Mouse (Mus musculus): ENCODE measurements around the gene Aldh3b2.
"Not testable (repeated sequence)": the region's sequence is repeated elsewhere in the genome, so short reads cannot be mapped to it uniquely, and the experiment has no call there.

Aldh3b2 gene

DNA sequence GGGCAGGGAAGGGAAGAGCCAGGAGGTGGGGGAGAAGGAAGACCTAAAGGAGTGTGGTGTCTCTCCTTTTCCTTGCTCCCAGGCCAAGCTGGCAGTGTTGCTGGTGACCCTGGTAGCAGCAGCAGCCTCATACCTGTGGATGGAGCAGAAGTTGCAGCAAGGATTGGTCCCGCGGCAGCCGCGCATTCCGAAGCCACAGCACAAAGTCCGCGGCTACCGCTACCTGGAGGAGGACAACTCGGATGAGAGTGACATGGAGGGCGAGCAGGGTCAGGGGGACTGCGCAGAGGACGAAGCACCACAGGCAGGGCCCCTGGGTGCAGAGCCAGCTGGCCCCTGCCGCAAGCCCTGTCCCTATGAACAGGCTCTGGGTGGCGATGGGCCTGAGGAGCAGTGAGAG is 23.6 kb upstream of the Aldh3b2 start:
- DNase-seq: no peak

DNA sequence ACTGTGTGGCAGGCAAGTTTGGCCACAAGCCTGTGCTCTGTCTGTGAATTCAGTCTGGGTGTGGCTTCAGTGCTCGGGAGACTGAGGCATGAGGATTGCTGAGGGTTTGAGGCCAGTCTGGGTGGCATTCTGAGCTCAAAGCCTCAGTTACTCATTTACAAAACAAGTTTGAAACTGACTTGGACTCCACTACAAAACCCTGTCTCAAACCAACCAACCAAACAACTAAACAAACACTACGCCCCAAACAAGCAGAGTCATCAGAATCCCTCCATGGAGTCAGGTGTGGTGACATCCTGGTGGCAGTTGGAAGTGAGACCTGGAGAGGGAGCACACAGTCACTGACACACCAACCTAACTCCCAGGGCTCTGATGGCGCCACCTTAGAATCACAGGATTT is 21.8 kb upstream of the Aldh3b2 start:
- no peak for DNase-seq

DNA sequence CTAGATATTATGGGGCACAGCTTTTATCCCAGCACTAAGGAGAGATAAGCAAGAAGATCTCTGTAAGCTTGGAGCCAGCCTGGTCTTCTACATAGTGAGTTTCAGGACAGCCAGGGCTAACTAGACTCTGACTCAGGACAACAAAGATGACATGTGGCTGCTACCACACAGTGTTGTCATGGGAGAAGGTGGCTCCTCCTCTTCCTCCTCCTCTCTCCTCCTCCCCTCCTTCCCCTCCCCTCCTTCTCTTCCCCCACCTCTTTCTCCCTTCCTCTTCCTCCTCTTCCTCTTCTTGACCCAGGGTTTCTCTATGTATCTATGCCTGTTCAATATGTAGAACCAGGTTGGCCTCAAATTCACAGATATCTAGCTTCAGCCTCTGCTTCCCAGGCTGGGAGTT is 20.7 kb upstream of the Aldh3b2 start:
- DNase-seq: no peak

DNA sequence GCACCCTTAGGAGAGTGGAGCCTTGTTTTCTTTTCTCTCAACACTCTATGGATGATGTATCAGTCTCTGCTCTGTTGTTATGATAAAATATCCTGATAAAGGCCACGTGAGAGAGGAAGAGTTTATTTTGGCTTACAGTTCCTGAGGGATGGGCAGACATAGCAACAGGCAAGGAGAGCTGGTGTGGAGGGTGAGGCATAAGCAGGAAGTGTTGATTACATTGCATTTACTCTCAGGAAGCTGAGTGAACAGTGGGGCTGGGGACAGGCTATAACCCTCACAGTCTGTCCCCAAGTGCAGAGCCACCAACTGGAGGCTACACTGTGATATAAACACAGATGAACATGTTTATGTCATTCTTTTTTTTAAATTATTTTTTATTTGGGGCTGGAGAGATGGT is 20.0 kb upstream of the Aldh3b2 start:
- no peak for DNase-seq

DNA sequence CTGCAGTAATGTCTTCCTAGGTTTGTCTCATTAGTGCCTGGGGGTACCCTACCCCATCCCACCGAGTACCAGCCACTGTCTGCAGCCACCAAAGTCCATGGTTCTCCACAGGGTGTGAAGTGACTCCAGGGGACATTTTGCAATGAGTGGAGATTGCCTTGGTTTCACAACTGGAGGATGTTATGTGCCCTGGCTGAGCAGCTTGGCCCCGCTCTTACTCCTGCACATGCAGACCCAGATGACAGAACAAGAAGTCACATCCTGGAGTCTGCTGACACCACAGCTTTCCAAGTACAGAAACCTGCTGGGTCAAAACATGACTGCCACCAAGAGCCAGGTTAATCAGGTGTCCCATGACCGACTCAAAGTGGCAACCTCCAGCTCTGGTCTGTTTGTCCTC is 17.1 kb upstream of the Aldh3b2 start:
- no peak for DNase-seq

DNA sequence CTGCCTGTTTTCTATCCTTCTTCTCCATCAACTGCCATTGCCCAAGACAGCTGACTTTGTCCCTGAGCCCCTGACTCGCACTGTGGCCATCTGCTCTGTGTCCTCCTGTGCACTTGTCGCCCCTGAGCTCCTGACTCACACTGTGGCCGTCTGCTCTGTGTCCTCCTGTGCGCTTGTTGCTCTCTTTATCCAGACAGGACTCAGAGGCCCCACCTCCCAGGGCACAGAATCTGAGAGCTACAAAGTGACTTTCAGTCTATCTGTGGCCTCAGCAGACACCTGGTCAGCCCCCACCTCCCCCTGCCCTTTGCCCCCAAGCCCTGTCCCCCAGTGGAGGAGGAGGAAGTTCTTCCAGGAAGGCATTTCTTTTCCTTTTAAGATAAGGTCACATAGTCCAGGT is 16.3 kb upstream of the Aldh3b2 start:
- DNase-seq: no peak

DNA sequence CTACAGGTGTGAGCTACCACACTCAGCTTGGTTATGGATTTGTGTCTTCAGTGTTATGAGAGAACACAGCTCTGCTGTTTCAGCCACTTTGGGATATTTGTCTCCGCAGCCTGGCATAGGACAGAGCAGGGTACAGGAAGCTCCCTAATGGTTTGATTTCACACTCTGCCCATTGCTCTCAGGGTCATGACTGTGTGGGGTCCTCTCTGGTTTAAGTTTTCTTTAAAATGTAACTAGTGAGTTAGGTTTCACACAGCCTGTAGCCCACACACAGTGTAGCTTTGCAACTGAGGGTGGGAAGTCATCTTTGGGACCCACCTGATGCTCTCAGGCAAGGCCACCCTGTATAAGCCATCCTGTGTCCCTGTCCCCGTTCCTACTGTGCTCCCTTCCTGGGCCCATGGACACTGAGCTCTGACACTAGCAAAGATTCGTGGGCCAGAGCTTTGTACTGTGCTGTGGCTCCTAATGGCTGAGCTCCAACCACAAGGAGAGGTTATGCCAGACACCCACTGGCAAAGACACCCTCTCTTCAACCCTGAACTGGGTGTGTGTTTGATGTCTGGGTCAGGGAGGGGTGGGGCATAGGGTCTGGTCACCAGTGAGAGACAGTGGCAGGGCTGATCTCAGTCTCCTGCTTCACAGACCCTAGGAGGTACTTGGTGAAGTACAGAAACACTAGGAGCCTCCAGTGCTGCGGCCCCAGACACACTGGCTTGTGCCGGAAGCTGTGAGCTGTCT is 14.7 kb upstream of the Aldh3b2 start:
- not testable (repeated sequence) for DNase-seq

DNA sequence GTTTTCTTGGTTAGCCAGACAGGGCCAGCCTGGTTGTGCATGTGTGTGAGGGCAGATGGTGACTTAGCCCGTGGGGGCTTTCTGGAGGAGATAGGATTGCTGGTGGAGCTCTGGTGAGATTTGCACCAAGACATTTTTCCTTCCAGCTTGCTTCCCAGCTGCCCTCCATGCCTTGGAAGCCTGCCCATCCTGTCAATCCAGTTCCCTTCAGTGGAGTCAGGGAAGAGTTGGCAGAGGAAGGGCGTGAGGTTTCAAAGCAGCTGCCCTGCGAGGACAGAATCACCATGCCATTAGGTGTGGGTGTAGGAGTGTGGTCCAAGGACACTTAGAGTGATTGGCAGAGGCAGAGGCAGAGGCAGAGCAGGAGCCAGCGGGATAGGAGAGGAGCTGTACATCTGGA is 13.7 kb upstream of the Aldh3b2 start, which contains the start of gene Aldh3b3:
Aldh3b3 (plus strand) TSS at position 176 of the 400 bp plus-strand sequence.
- DNase-seq: no peak

DNA sequence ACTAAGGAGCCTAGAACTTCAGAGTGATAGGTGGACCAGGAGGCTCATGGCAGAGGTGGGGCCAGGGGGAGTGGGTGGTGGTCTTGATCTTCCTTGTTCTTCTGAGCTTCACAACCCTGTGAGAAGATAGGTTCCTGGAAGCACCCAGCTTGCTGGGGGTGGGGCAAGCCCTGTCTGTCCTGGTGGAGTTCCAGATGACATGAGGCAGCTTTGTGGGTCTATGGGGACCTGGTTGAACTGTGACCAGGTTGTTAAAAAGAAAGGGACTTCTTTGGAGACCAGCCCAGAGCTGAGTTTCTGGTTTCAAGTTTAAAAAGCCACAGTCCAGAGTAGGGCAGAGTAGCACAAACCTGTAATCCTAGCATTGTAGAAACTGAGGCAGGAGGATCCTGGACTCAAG is 13.1 kb upstream of the Aldh3b2 start:
- no peak for DNase-seq

DNA sequence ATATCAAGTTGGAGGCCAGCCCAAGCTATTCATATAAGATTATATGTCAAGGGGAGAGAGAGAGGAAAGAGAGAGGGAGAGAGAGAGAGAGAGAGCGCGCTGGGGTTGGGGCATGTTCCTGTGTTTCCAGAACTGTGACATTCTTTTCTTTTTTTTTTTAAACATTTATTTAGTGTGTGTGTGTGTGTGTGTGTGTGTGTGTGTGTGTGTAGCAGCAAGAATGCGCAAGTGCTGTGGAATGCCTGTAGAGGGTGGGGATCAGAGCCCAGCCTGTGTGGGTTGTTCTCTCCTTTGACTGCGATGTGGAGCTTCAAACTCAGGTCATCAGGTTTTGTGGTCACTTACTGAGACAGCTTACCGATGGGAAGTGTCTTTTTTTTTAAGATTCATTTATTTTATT is 11.9 kb upstream of the Aldh3b2 start:
- DNase-seq: no peak

DNA sequence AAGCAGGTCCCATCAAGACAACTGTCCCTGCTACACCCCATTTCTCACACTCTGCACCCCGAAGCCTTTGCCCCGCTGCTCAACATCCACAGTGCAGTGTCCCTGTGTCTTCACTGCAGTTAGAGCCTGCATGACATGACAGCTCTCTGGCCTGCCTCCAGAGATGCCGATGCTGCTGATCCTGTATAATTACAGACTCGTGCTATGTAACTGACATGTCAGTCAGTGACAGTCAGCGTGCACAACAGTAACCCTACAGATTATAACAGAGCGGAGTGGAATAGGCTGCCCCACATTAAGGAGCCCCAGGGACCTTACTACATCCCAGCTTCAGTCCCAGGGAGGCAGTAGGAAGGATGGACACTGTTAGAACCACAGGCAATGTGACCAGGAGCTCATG is 10.3 kb upstream of the Aldh3b2 start:
- not testable (repeated sequence) for DNase-seq

DNA sequence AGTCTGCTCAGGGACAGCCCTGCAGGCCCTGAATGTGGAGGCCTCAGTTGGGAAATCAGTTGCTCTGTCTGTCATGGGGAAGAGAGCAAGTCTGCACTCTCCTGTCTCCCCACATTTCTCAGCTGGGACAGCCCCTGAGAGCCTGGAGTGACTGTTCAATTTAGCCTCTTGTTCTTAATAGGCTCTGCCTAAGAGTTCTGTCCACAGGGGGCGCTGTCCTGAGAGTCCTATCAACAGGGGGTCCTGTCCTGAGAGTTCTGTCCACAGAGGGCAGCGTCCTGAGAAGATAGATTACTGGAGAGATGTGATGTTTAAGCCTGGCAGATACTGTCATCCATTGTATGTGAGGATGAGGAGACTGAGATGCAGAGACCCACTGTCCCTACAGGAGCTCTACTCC is 9.7 kb upstream of the Aldh3b2 start:
- DNase-seq: peak; percentile 26

DNA sequence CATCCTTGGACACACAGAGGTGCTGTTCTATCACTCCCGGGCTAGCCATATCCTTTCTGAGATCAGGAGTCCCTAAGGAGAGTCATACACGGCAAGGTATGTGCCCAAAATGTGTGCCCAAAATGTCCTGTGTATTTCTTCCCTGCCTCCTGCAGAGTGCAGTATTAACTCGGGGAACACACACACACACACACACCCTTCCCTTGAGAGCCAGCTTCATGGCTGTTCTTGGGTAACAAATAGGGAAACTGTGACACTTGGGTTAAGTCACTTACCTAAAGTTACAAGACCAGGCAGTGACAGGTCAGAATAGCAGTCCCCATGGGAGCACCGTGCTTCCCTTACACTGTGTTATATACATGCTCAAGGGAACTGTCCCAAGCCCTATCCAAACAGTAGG is 8.1 kb upstream of the Aldh3b2 start:
- DNase-seq: no peak

DNA sequence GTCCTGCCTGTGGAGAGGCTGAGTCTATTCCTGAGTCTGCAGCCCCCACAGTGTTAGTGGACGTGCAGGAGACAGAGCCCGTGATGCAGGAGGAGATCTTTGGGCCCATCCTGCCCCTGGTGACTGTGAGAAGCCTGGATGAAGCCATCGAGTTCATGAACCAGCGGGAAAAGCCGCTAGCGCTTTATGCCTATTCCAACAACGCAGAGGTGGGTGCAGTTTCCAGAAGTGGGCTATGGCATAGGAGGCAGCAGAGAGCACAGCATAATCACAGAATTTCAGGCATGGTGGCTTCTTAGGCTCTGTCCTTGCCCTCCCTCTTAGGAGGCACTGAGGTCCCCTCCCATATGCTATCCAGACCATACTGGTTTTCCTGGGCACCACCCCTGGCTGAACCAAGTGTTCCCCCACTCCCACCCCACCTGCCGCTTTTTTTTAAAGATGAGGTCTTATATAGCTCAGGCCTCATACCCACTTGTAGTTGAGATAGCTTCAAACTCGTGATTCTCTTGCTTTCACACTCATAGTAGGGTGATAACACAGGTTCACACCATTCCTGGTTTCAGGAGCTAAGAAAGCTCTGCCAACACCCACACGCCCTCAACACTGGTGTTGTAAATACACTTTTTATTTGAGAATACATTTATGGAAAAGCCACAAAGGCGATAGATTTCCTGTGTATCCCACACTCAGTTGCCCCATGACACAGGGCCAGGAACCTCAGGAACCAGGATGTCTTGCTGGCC is 5.6 kb upstream of the Aldh3b2 start:
- no peak for DNase-seq

DNA sequence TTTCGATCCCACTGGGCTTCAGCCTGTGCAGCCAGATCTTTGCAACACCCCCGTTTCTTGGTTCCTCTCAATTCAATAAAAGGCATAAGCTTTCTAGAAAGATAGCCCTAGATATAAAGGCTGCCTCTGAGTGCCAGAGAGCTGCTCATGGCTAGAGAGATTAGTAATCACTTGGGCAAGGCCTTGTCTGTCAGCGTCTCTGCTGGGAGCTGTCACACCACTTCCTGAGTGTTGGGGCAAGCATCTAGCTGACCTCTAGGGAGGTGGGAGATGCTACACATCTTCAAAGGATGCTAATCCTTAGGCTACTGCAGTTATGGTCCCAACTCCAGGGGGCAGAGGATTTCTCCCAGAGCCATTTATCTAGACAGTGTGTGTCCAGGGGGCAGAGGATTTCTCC is 4.9 kb upstream of the Aldh3b2 start:
- no peak for DNase-seq

DNA sequence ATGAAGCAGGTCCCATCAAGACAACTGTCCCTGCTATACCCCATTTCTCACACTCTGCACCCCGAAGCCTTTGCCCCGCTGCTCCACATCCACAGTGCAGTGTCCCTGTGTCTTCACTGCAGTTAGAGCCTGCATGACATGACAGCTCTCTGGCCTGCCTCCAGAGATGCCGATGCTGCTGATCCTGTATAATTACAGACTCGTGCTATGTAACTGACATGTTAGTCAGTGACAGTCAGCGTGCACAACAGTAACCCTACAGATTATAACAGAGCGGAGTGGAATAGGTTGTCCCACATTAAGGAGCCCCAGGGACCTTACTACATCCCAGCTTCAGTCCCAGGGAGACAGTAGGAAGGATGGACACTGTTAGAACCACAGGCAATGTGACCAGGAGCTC is 2.5 kb downstream of the Aldh3b2 start:
- DNase-seq: not testable (repeated sequence)

DNA sequence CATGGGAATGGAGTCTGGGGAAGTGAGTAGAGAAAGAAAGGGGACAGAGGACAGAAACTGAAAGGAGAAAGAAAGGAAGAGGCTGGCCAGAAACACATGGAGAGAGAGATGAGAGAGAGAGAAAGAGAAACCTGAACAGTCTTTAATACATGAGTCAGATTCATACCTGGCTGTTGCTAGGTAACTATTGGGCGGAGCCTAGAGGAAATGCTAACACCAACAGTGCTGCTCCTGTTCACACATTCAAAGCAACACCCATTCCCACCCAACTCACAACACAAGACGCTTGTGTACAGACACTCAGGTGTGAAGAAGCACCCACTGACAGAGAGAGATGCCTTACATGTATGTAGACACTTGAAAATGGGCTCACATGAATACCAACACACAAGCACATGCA is 3.7 kb downstream of the Aldh3b2 start:
- DNase-seq: no peak

DNA sequence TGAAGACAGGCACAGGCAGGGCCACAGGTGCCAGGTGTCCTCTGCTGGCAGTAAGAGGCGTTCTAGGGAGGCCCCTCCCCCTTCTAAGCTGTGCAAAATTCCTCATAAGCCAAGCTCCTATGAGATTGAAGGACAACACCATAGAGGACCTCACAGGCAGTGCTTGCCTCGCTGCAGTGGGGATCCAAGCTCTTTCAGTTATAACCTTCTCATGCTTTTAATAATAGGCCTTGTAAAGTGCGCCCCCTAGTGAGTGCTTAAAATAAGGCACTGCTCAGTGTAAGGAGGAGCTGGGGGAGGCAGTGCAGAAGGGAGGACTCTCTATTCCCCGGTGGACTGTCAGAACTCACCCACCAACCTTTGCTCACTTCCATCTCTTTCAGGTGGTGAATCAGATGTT is 8.2 kb downstream of the Aldh3b2 start:
- DNase-seq: peak; percentile 80

DNA sequence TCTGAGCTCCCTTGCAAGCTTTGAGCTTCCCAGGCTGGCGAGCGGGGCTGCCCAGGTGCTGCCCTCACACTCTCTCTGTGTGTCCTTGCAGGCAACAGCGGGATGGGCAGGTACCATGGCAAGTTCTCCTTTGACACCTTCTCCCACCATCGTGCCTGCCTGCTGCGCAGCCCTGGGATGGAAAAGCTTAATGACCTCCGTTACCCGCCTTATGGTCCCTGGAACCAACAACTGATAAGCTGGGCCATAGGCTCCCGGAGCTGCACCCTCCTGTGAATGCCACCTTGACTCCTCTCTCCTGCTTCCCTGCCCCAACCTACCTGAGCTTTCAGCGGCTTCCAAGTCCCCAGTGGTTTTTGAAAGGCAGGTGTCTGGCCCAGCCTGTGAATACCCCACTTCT is 8.8 kb downstream of the Aldh3b2 start:
- DNase-seq: no peak

DNA sequence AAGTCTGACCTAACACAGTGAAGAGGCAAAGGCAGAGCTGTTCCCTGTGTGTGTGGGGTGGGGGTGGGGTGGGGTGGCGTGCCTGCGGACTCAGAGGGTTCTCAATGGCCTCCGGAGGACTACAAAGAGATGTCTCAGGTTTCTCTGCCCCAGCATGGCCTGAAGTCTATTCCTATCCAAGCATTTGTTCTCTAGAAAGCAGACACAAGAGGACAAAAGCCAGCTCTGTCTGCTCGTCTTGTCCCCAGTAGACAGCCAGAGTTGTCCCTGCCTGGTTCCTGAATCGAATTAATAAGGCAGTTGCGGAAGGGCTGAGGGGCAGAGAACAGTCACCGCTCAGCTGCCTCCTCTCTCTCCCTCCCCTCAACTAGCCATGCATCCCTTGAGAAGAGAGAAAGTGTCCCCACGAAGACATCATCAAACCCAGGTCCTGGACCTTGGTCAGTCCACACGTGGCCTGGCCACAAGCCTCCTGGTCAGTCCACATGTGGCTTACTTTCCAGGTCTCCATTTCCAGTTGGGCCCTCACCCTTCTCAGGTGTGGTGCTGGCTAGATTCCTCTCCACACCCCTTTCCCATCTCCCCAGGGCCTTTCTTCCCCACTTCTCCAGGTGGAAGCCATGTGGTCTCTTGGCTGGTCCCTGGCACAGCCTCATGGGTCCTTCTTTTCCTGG is 11.5 kb downstream of the Aldh3b2 start:
- no peak for DNase-seq

DNA sequence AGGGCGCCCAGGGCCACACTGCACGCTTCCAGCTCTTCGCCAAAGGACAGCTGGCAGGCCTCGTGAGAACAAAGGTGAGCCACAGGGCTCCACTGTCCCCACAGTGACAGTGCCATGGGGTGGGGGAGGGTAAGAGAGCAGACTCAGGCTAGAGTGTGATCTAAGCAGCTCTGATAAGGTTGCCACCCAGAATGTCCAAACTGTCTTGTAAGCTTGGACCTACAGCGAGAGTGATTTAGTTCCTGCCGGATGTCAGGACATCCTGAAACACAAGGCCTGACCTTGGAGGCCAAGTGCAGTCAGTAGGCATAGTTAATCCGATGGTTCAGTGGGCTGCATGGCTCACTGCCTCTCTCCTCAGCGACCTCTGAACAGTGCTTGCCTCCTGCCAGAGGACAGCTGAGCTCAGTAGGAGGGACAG is 13.1 kb downstream of the Aldh3b2 start:
- peak; percentile 42 for DNase-seq

DNA sequence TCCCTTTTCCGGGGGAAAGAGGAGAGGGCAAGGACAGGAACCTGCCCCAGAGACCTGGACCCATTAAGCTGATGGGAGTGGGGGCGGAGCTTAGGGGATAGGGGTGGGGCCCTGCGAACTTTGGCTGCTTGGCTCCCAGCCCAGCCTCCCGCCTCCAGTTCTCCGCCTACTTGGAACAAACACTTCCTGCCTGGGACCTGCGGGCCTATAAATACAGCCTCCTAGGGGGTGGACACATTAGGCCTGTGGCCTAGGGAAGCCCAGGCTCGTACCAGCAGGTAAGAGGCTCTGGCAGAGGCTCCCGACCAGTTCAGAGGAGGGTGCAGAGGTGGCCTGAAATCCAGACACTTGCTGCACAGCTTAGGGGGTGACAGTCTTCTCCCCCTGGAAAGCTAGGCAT is 14.2 kb downstream of the Aldh3b2 start, which contains the start of gene Acy3:
Acy3 (plus strand) TSS at position 237 of the 400 bp plus-strand sequence.
- DNase-seq: peak; percentile 84

DNA sequence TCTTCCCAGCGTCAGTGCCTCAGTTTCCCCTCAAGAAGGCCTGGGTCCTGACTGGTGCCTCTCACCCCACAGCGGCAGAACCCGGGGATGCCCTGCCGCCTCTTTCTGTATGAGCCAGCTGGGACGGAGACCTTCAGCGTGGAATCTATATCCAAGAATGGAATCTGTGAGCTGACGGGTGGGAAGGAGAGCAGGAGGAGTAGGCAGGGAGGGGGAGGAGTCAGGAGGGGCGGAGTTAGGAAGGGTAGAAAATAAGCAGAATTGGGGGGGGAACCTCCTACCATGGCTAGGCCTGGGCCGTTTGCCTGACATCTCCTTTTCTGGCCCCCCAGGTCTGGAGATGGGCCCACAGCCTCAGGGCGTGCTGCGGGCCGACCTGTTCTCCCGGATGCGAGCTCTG is 15.9 kb downstream of the Aldh3b2 start:
- DNase-seq: no peak

DNA sequence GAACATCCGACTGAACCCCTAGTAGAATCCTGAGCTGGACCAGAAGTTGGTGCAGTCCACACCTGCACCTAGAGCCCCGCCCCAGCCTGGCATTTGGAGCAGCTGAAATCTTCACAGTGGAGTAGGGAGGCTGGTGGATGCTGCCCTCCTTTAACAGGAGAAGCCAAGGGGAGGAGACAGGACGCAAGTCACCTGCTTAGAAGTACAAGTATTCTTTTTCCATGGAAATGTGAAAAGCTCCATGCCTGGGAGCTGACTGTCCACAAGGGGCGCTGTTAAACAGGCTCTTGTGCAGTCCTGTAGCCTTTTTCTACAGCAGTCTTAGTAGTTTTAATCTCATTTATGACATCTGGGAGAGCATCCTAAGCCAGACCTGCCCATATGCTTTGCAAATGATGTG is 16.6 kb downstream of the Aldh3b2 start:
- DNase-seq: no peak

Measured in liver (tissue).